Mouse (Mus musculus): ENCODE data around the gene Cd274. TPM values are rescaled to one million over a fixed set of nuclear protein-coding genes. Genes with fewer than 3 reads are reported as not detected.

Gene Cd274
- polyA plus RNA-seq, 1 experiment from 2014 or later, result 0.21 TPM

GRCm38 (mm10) chr19:29365105-29365504 lies 2.1 kb upstream of the Cd274 start:
- WGBS, result 25% methylated on average over 3 of the region's 3 CpGs
- H3K4me2 ChIP-seq, result no peak overlapping the region
- no peak overlapping the region for H3K4me3 ChIP-seq (replicated peaks)
- H3K36me3 ChIP-seq, result no peaks in the 10 kb centered on the region
- ATAC-seq (ENCODE audit: insufficient number of reproducible peaks, insufficient read depth, low FRiP score, low TSS enrichment, low read depth), result no peak
- H3K27me3 ChIP-seq, result peaks cover 11% of the 10 kb centered on the region; the same call in 1 of the 2 replicates
- H3K4me1 ChIP-seq (replicated peaks), result peaks cover 15% of the 10 kb centered on the region; the same call in 1 of the 2 replicates
- no peaks in the 10 kb centered on the region for H3K9me3 ChIP-seq
- H3K27ac ChIP-seq, result no peak overlapping the region
- H3K9ac ChIP-seq (replicated peaks), result no peak overlapping the region

GRCm38 (mm10) chr19:29366226-29366968 lies 858 bp upstream of the Cd274 start:
- no peak overlapping the region; the same call in 1 of the 2 replicates for H3K9ac ChIP-seq (replicated peaks)
- 60% methylated on average over 20 of the region's 20 CpGs for WGBS
- ATAC-seq (ENCODE audit: insufficient number of reproducible peaks, insufficient read depth, low FRiP score, low TSS enrichment, low read depth), result no peak

GRCm38 (mm10) chr19:29368041-29368440 lies 786 bp downstream of the Cd274 start:
- Histone ChIP-seq H3K27me3 (peaks cover 11% of the 10 kb centered on the region; the same call in 1 of the 2 replicates), H3K9me3 (no peaks in the 10 kb centered on the region), H3K27ac (no peak overlapping the region), H3K4me1 (replicated peaks) (peaks cover 8% of the 10 kb centered on the region; the same call in 1 of the 2 replicates), H3K4me2 (no peak overlapping the region), H3K36me3 (no peaks in the 10 kb centered on the region), H3K4me3 (replicated peaks) (no peak overlapping the region), H3K9ac (replicated peaks) (no peak overlapping the region)
- 88% methylated on average over 2 of the region's 2 CpGs for WGBS
- ATAC-seq (ENCODE audit: insufficient number of reproducible peaks, insufficient read depth, low FRiP score, low TSS enrichment, low read depth), result no peak

More at GRCm38 (mm10) chr19:29366226-29366968, 858 bp upstream of the Cd274 start:
- Histone ChIP-seq H3K9me3 (no peaks in the 10 kb centered on the region), H3K4me2 (peak overlapping the region; percentile 87), H3K4me1 (replicated peaks) (peaks cover 9% of the 10 kb centered on the region; the same call in 1 of the 2 replicates), H3K27ac (no peak overlapping the region), H3K27me3 (peaks cover 11% of the 10 kb centered on the region; the same call in 1 of the 2 replicates), H3K4me3 (replicated peaks) (peak overlapping the region; percentile 52), H3K36me3 (no peaks in the 10 kb centered on the region)

GRCm38 (mm10) chr19:29368671-29369309 lies 1.5 kb downstream of the Cd274 start:
- H3K4me3 ChIP-seq (replicated peaks), result no peak overlapping the region
- ATAC-seq (ENCODE audit: insufficient number of reproducible peaks, insufficient read depth, low FRiP score, low TSS enrichment, low read depth), result no peak
- peaks cover 11% of the 10 kb centered on the region; the same call in 1 of the 2 replicates for H3K4me1 ChIP-seq (replicated peaks)
- H3K27me3 ChIP-seq, result peaks cover 11% of the 10 kb centered on the region; the same call in 1 of the 2 replicates
- no peak overlapping the region for H3K27ac ChIP-seq
- H3K36me3 ChIP-seq, result no peaks in the 10 kb centered on the region
- no peak overlapping the region for H3K9ac ChIP-seq (replicated peaks)
- WGBS, result 82% methylated on average over 3 of the region's 3 CpGs
- no peak overlapping the region for H3K4me2 ChIP-seq
- no peaks in the 10 kb centered on the region for H3K9me3 ChIP-seq

GRCm38 (mm10) chr19:29370112-29370511 lies 2.9 kb downstream of the Cd274 start:
- peaks cover 5% of the 10 kb centered on the region; the same call in 1 of the 2 replicates for H3K27me3 ChIP-seq
- peaks cover 11% of the 10 kb centered on the region; the same call in 1 of the 2 replicates for H3K4me1 ChIP-seq (replicated peaks)
- no peak overlapping the region for H3K27ac ChIP-seq
- no peak for ATAC-seq (ENCODE audit: insufficient number of reproducible peaks, insufficient read depth, low FRiP score, low TSS enrichment, low read depth)
- WGBS, result 63% methylated on average over 12 of the region's 12 CpGs
- H3K9me3 ChIP-seq, result no peaks in the 10 kb centered on the region
- no peak overlapping the region for H3K9ac ChIP-seq (replicated peaks)
- no peak overlapping the region for H3K4me3 ChIP-seq (replicated peaks)
- H3K4me2 ChIP-seq, result no peak overlapping the region
- H3K36me3 ChIP-seq, result no peaks in the 10 kb centered on the region

- 90% methylated on average over 7 of the region's 7 CpGs for WGBS
These were observed 3.5 kb downstream of the Cd274 start for GRCm38 (mm10) chr19:29370545-29371283.

GRCm38 (mm10) chr19:29371284-29372081 lies 4.2 kb downstream of the Cd274 start:
- Histone ChIP-seq H3K4me3 (replicated peaks) (no peak overlapping the region), H3K4me2 (no peak overlapping the region), H3K4me1 (replicated peaks) (peaks cover 11% of the 10 kb centered on the region; the same call in 1 of the 2 replicates), H3K9ac (replicated peaks) (no peak overlapping the region), H3K9me3 (no peaks in the 10 kb centered on the region), H3K27ac (no peak overlapping the region), H3K36me3 (no peaks in the 10 kb centered on the region), H3K27me3 (peaks cover 5% of the 10 kb centered on the region; the same call in 1 of the 2 replicates)
- ATAC-seq (ENCODE audit: insufficient number of reproducible peaks, insufficient read depth, low FRiP score, low TSS enrichment, low read depth), result no peak
- 81% methylated on average over 18 of the region's 18 CpGs for WGBS

More at GRCm38 (mm10) chr19:29370545-29371283, 3.5 kb downstream of the Cd274 start:
- Histone ChIP-seq H3K4me2 (no peak overlapping the region), H3K4me1 (replicated peaks) (peaks cover 11% of the 10 kb centered on the region; the same call in 1 of the 2 replicates), H3K9ac (replicated peaks) (no peak overlapping the region), H3K4me3 (replicated peaks) (no peak overlapping the region), H3K9me3 (no peaks in the 10 kb centered on the region), H3K27ac (no peak overlapping the region), H3K27me3 (peaks cover 5% of the 10 kb centered on the region; the same call in 1 of the 2 replicates), H3K36me3 (no peaks in the 10 kb centered on the region)
- ATAC-seq (ENCODE audit: insufficient number of reproducible peaks, insufficient read depth, low FRiP score, low TSS enrichment, low read depth), result no peak

GRCm38 (mm10) chr19:29372138-29372537 lies 4.9 kb downstream of the Cd274 start:
- Histone ChIP-seq H3K27ac (no peak overlapping the region), H3K36me3 (no peaks in the 10 kb centered on the region), H3K27me3 (peaks cover 3% of the 10 kb centered on the region; the same call in 1 of the 2 replicates), H3K9ac (replicated peaks) (no peak overlapping the region), H3K4me2 (no peak overlapping the region), H3K4me1 (replicated peaks) (0 out of 2 replicates have a peak, but pooled peaks cover 8% of the 10 kb centered on the region), H3K4me3 (replicated peaks) (no peak overlapping the region), H3K9me3 (no peaks in the 10 kb centered on the region)
- ATAC-seq (ENCODE audit: insufficient number of reproducible peaks, insufficient read depth, low FRiP score, low TSS enrichment, low read depth), result no peak
- 65% methylated on average over 4 of the region's 4 CpGs for WGBS

- Histone ChIP-seq H3K4me3 (replicated peaks) (no peak overlapping the region), H3K9me3 (no peaks in the 10 kb centered on the region), H3K4me1 (replicated peaks) (0 out of 2 replicates have a peak, but pooled peaks cover 4% of the 10 kb centered on the region), H3K27me3 (peaks cover 3% of the 10 kb centered on the region; the same call in 1 of the 2 replicates), H3K36me3 (no peaks in the 10 kb centered on the region), H3K4me2 (no peak overlapping the region), H3K9ac (replicated peaks) (no peak overlapping the region), H3K27ac (no peak overlapping the region)
- no peak for ATAC-seq (ENCODE audit: insufficient number of reproducible peaks, insufficient read depth, low FRiP score, low TSS enrichment, low read depth)
- WGBS, result 87% methylated on average over 3 of the region's 3 CpGs
These were observed 5.4 kb downstream of the Cd274 start for GRCm38 (mm10) chr19:29372621-29373020.

GRCm38 (mm10) chr19:29373438-29373837 lies 6.2 kb downstream of the Cd274 start:
- Histone ChIP-seq H3K27ac (no peak overlapping the region), H3K4me2 (peak overlapping the region; percentile 42), H3K27me3 (no peaks in the 10 kb centered on the region), H3K36me3 (no peaks in the 10 kb centered on the region), H3K9ac (replicated peaks) (0 out of 2 replicates have a peak overlapping the region, but pooled peaks have one; percentile 4), H3K4me1 (replicated peaks) (0 out of 2 replicates have a peak, but pooled peaks cover 3% of the 10 kb centered on the region), H3K9me3 (no peaks in the 10 kb centered on the region), H3K4me3 (replicated peaks) (0 out of 2 replicates have a peak overlapping the region, but pooled peaks have one; percentile 4)
- 32% methylated on average over 11 of the region's 11 CpGs for WGBS
- ATAC-seq (ENCODE audit: insufficient number of reproducible peaks, insufficient read depth, low FRiP score, low TSS enrichment, low read depth), result no peak
